Mouse (Mus musculus) neural tube, embryonic 14.5 days (tissue): ENCODE data around the gene Zscan5b. TPM values are rescaled to one million over a fixed set of nuclear protein-coding genes. Genes with fewer than 3 reads are reported as not detected.

ENCODE experiments used
- ATAC-seq: fragments of 200-750 bp; cut with Nextera tagmentation; 2 replicates; pipeline ENCODE4 v1.8.0; 2017; ENCODE audit warnings: low read depth, mild to moderate bottlenecking, moderate TSS enrichment, moderate library complexity
- H3K27ac ChIP-seq: fragments of 300-500 bp; sonication (generic); 2 replicates; pipeline ENCODE4 v1.5.1; 2014; ENCODE audit warnings: low read depth, mild to moderate bottlenecking, control low read depth, low read length, moderate library complexity, mixed read lengths
- H3K27me3 ChIP-seq: fragments of 300-500 bp; sonication (generic); 2 replicates; pipeline ENCODE4 v1.6.1; 2014; ENCODE audit warnings: low read length; ENCODE audit not compliant: control insufficient read depth, insufficient read depth
- H3K36me3 ChIP-seq: fragments of 300-500 bp; sonication (generic); 2 replicates; pipeline ENCODE4 v1.6.1; 2014; ENCODE audit warnings: low read length, mixed read lengths; ENCODE audit not compliant: control insufficient read depth, insufficient read depth
- H3K4me1 ChIP-seq: fragments of 300-500 bp; sonication (generic); 2 replicates; pipeline ENCODE4 v1.6.1; 2014; ENCODE audit warnings: low read length; ENCODE audit not compliant: control insufficient read depth, insufficient read depth
- H3K4me2 ChIP-seq: fragments of 300-500 bp; sonication (generic); 2 replicates; pipeline ENCODE4 v1.6.1; 2014; ENCODE audit warnings: mild to moderate bottlenecking, low read depth, low read length, control low read depth
- H3K4me3 ChIP-seq: fragments of 300-500 bp; sonication (generic); 2 replicates; pipeline ENCODE4 v1.5.1; 2014; ENCODE audit warnings: low read depth, low read length, control low read depth, mixed read lengths
- H3K9ac ChIP-seq: fragments of 300-500 bp; sonication (generic); replicated peaks from 2 replicates; pipeline ENCODE4 v1.6.1; 2014; ENCODE audit warnings: low read depth, mild to moderate bottlenecking, control low read depth, low read length, mixed read lengths
- H3K9me3 ChIP-seq: fragments of 300-500 bp; sonication (generic); 2 replicates; pipeline ENCODE4 v1.6.1; 2016; ENCODE audit warnings: low read length; ENCODE audit not compliant: control insufficient read depth
- WGBS: fragments of 180-500 bp; shearing (Covaris S2); extraction: QIAGEN DNeasy Blood & Tissue Kit; methylation state at CpG from one replicate; pipeline ENCODE4 v1.1.7; 2014; 5-methylcytosine and 5-hydroxymethylcytosine counted together
- polyA plus RNA-seq: library from polyadenylated mRNA; unstranded; fragments of >200 nt; fragmentation: Nextera tagmentation; extraction: Ambion mirVana; gene quantifications from 2 replicates; pipeline ENCODE4 v1.2.1, GENCODE M21; 2014

Gene Zscan5b
- polyA plus RNA-seq, 1 experiment from 2014 or later = not detected

DNA sequence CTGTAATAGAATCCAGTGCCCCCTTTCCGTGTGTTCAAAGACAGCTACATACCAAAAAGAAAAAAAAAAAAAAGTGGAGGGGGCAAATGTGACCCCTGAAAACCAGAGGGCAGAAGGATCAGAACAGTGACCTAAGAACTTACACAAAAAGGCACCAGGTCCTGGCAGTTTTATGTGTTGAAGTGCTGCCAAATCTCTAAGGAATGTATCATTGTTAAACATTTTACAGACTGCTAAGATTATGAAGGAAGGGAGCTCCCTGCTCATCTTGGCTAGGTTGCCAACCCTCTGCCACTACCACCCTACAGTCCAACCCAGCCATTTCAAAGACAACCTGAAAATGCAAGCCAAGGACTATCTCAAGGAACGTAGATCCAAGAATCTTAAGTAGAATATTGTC is 35.9 kb upstream of the Zscan5b start:
- Histone ChIP-seq H3K9ac (no peak overlapping the region), H3K9me3 (no peaks in the 10 kb centered on the region), H3K4me2 (no peak overlapping the region), H3K27me3 (no peaks in the 10 kb centered on the region), H3K4me1 (no peaks in the 10 kb centered on the region), H3K27ac (no peak overlapping the region), H3K4me3 (no peak overlapping the region), H3K36me3 (peaks cover 44% of the 10 kb centered on the region; the same call in 1 of the 2 replicates)
- no peak for ATAC-seq
- WGBS = 92% methylated on average over 2 of the region's 2 CpGs

DNA sequence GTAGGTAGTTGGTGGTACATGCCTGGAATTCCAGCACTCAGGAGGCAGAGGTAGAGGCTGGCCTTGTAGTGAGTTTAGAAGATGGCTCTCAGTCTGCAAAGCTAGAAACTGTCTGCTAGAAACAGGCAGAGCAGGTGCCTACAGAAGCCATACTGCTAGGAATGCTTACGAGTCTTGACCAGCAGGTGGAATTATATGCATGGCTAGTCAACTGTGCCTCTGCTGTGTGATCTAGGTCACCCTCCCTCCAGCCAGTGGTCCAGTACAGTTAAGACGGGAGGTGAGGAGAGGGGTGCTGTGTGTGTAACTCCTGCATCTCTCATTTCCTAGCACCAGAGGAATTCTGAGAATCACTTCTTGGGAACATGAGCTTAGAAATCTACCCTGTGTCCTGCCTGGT is 35.3 kb upstream of the Zscan5b start:
- Histone ChIP-seq H3K4me2 (no peak overlapping the region), H3K9me3 (no peaks in the 10 kb centered on the region), H3K4me3 (no peak overlapping the region), H3K36me3 (peaks cover 44% of the 10 kb centered on the region; the same call in 1 of the 2 replicates), H3K9ac (no peak overlapping the region), H3K27me3 (no peaks in the 10 kb centered on the region), H3K27ac (no peak overlapping the region), H3K4me1 (no peaks in the 10 kb centered on the region)
- ATAC-seq = no peak
- WGBS = 88% methylated on average over 2 of the region's 2 CpGs

DNA sequence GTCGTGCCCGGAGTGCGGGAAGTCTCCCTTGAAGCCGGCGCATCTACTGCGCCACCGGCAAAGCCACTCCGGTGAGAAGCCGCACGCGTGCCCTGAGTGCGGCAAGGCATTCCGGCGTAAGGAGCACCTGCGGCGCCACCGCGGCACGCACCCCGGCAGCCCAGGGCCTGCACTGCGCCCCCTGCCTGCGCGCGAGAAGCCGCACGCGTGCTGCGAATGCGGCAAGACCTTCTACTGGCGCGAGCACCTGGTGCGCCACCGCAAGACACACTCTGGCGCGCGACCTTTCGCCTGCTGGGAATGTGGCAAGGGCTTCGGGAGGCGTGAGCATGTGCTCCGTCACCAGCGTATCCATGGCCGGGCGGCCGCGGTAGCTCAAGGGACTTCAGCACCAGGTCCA is 32.5 kb upstream of the Zscan5b start:
- Histone ChIP-seq H3K36me3 (peaks cover 36% of the 10 kb centered on the region; the same call in 1 of the 2 replicates), H3K4me3 (no peak overlapping the region), H3K4me2 (no peak overlapping the region), H3K9me3 (no peaks in the 10 kb centered on the region), H3K4me1 (no peaks in the 10 kb centered on the region), H3K9ac (no peak overlapping the region), H3K27me3 (no peaks in the 10 kb centered on the region), H3K27ac (no peak overlapping the region)
- WGBS = 46% methylated on average over 45 of the region's 45 CpGs
- no peak for ATAC-seq

DNA sequence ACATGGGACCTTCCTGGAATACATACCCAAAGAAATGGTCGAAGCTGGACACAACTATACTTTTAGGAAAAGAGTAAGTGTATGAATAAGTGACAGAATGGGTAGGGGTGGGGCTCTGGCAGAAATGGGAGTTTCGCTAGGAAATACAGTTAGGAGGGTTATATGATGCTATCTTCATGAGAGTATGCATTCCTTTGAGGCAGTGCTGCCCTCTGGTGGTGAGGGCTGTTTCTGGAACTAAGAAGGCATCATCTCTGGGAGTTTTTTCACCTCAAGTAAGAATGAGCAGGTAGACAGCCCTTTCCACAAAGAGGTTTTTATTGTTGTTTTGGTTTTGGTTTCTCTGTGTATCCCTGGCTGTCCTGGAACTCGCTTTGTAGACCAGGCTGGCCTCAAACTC is 30.7 kb upstream of the Zscan5b start:
- Histone ChIP-seq H3K9me3 (no peaks in the 10 kb centered on the region), H3K4me1 (no peaks in the 10 kb centered on the region), H3K4me2 (no peak overlapping the region), H3K27ac (no peak overlapping the region), H3K36me3 (peaks cover 23% of the 10 kb centered on the region; the same call in 1 of the 2 replicates), H3K9ac (no peak overlapping the region), H3K27me3 (no peaks in the 10 kb centered on the region), H3K4me3 (no peak overlapping the region)
- no peak for ATAC-seq
- 50% methylated on average over 3 of the region's 3 CpGs for WGBS

DNA sequence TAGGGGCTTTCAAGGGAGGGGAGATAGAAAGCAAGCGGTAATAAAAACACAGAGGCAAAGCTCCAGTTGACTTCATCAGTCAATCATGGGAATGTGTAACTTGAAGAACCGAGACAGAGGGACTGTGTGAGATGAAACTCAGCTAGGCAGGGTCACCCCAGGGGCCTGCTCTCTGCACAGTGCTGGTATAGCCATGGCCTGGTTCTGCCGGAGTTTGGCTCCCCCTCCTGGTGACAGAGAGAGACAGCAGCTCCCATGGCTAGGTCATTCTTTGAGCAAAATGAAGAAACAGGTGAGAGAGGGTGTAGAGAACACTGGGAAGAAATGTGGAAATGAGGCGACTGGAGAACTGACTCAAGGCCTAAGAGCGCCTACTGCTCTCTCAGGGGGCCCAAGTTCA is 27.9 kb upstream of the Zscan5b start:
- Histone ChIP-seq H3K36me3 (0 out of 2 replicates have a peak, but pooled peaks cover 11% of the 10 kb centered on the region), H3K27me3 (no peaks in the 10 kb centered on the region), H3K4me1 (no peaks in the 10 kb centered on the region), H3K9me3 (no peaks in the 10 kb centered on the region), H3K4me2 (no peak overlapping the region), H3K4me3 (no peak overlapping the region), H3K9ac (no peak overlapping the region), H3K27ac (no peak overlapping the region)
- WGBS = 28% methylated on average over 5 of the region's 5 CpGs
- peak; percentile 85; the same call in 1 of the 2 replicates for ATAC-seq

DNA sequence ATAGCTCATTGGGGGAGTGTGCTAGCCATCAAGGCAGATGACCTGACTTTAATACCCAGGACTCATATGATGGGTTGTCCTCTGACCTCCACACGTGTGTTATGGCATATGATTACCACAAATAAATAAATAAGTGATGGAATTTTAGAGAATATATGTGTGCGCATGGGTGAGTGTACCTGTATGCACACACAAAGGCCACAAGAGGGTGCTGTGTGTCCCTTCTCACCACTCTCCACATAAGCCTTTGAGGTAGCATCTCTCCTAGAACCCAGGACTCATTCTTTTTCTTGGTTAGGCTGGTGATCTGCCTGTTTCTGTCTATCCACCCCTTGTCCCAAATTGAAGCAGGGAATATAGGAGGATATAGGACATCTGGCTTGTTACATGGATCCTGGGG is 26.3 kb upstream of the Zscan5b start:
- no peak overlapping the region for H3K4me2 ChIP-seq
- no peaks in the 10 kb centered on the region for H3K36me3 ChIP-seq
- no peaks in the 10 kb centered on the region for H3K4me1 ChIP-seq
- no peaks in the 10 kb centered on the region for H3K27me3 ChIP-seq
- ATAC-seq = no peak
- WGBS = 43% methylated on average over 2 of the region's 2 CpGs
- no peak overlapping the region for H3K4me3 ChIP-seq
- H3K9me3 ChIP-seq = no peaks in the 10 kb centered on the region
- no peak overlapping the region for H3K27ac ChIP-seq
- H3K9ac ChIP-seq = no peak overlapping the region

DNA sequence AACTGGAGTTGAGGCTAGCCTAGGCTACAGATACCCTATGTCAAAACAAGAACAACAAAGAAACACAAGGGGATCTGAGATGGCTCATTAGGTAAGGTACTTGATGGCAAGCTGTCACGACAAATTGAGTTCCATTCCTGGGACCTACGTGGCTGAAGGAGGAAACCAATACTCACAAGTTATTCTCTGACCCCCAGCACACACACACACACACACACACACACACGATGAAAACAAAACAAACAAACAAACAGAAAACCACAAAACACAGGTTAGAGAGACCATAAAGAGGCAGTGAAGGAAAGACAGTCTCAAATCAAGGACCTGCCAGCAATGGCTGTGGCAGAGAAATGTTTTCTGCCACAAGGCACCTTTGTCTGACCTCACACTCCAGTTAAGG is 25.3 kb upstream of the Zscan5b start, which contains the start of gene Galp:
Gene Galp, plus strand, starts transcription at position 301 of the 400 bp plus-strand sequence.
- H3K27ac ChIP-seq = no peak within 1 kb of the TSS
- no peaks in the 10 kb centered on the region for H3K4me1 ChIP-seq
- H3K9me3 ChIP-seq = no peaks in the 10 kb centered on the region
- H3K27me3 ChIP-seq = no peaks in the 10 kb centered on the region
- H3K36me3 ChIP-seq = no peaks in the 10 kb centered on the region
- H3K9ac ChIP-seq = 0 out of 2 replicates have a peak within 1 kb of the TSS, but pooled peaks have one; percentile 16
- H3K4me2 ChIP-seq = no peak within 1 kb of the TSS
- no peak within 1 kb of the TSS for H3K4me3 ChIP-seq
- no peak for ATAC-seq
- WGBS = 78% methylated on average over 3 of the region's 3 CpGs

DNA sequence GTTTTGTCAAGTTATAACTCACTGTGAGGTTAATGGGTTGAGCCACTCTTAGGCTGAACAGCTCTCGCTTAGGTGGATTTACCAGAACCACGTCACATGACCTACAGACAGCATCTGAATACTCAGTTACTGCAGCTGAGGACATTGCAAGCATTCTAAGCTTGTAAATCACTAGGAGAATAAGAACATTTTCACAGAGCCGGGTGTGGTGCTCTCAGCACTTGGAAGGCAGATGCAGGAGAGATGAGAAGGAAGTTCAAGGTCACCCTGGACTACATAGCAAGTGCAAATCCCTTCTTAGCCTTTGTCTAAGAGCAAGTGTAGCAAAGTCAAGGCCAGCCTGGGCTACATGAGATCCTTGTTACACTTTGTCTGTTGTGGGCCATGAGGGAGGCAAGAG is 17.9 kb upstream of the Zscan5b start:
- ATAC-seq = no peak
- Histone ChIP-seq H3K4me3 (no peak overlapping the region), H3K27me3 (no peaks in the 10 kb centered on the region), H3K4me1 (no peaks in the 10 kb centered on the region), H3K9ac (no peak overlapping the region), H3K9me3 (no peaks in the 10 kb centered on the region), H3K4me2 (no peak overlapping the region), H3K27ac (no peak overlapping the region), H3K36me3 (no peaks in the 10 kb centered on the region)
- 80% methylated on average over 3 of the region's 3 CpGs for WGBS

DNA sequence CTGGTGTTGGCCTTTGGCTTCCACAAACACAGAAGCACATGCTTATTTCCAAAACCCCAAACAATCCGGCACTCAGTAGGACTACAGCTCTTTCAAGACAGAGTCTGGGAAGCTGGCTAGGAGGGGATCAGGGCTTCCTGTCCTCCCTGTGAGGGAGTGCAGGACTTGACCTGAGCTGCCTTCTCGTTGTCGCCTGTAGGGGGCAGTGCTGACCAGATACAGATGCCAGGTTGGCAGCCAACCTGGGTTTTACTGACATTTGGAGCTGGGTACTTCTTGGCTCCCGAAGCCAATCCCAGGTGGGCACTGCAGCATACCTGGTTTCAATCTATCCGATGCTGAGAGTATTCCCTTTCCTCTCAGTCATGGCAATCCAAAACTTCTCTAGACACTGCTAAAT is 8.9 kb upstream of the Zscan5b start:
- 51% methylated on average over 5 of the region's 5 CpGs for WGBS
- Histone ChIP-seq H3K36me3 (no peaks in the 10 kb centered on the region), H3K4me1 (no peaks in the 10 kb centered on the region), H3K27ac (no peak overlapping the region), H3K9me3 (no peaks in the 10 kb centered on the region), H3K4me3 (no peak overlapping the region), H3K27me3 (no peaks in the 10 kb centered on the region), H3K9ac (no peak overlapping the region), H3K4me2 (no peak overlapping the region)
- ATAC-seq = no peak
